Mouse (Mus musculus) bone marrow macrophage, adult 2 months (primary cell): ENCODE measurements at regions not wholly inside any gene's neighbourhood (a gene's known extent, or its start where the extent isn't known, plus 50 kb on each side); places are given as distances from the start of the nearest gene placed in this dataset.

Source experiments
- H3K27ac ChIP-seq: 2 replicates; pipeline ENCODE4 v1.5.1; 2012; ENCODE audit warnings: low read depth, low read length; ENCODE audit not compliant: insufficient read depth
- H3K4me1 ChIP-seq: 2 replicates; pipeline ENCODE4 v1.6.1; 2012; ENCODE audit warnings: low read length; ENCODE audit not compliant: control insufficient read depth, insufficient read depth
- H3K4me3 ChIP-seq: 2 replicates; pipeline ENCODE4 v1.5.1; 2012; ENCODE audit warnings: mild to moderate bottlenecking, low read length, moderate library complexity; ENCODE audit not compliant: insufficient read depth
- CTCF ChIP-seq: IDR thresholded peaks from 2 replicates; pipeline ENCODE4 v1.5.1; 2012; ENCODE audit warnings: low read depth, mild to moderate bottlenecking, low read length, moderate library complexity
- POLR2A ChIP-seq: IDR thresholded peaks from 2 replicates; pipeline ENCODE4 v1.6.1; 2012; ENCODE audit warnings: mild to moderate bottlenecking, low read depth, low read length, borderline replicate concordance

- Histone ChIP-seq H3K27ac (no peak overlapping the region), H3K4me1 (peaks cover 5% of the 10 kb centered on the region), H3K4me3 (no peak overlapping the region)
- TF ChIP-seq POLR2A (no peak), CTCF (no peak)
Measured at GRCm38 (mm10) chr2:51290659-51291260, 141.8 kb upstream of the Rnd3 start.

GRCm38 (mm10) chr2:51288678-51289077 is 139.8 kb upstream of the Rnd3 start:
- no peak overlapping the region for H3K27ac ChIP-seq
- no peak for TF ChIP-seq CTCF
- TF ChIP-seq POLR2A = no peak
- peaks cover 10% of the 10 kb centered on the region for H3K4me1 ChIP-seq
- no peak overlapping the region for H3K4me3 ChIP-seq

GRCm38 (mm10) chr2:51285632-51286031 is 136.7 kb upstream of the Rnd3 start:
- H3K4me3 ChIP-seq = no peak overlapping the region
- H3K27ac ChIP-seq = no peak overlapping the region
- TF ChIP-seq POLR2A (no peak), CTCF (no peak)
- peaks cover 10% of the 10 kb centered on the region for H3K4me1 ChIP-seq

GRCm38 (mm10) chr2:51284781-51285225 is 135.9 kb upstream of the Rnd3 start:
- H3K4me1 ChIP-seq = peaks cover 10% of the 10 kb centered on the region
- no peak overlapping the region for H3K4me3 ChIP-seq
- peak overlapping the region; percentile 33; the same call in 1 of the 2 replicates for H3K27ac ChIP-seq
- TF ChIP-seq CTCF = no peak
- TF ChIP-seq POLR2A = no peak

GRCm38 (mm10) chr2:51279396-51280045 is 130.6 kb upstream of the Rnd3 start:
- TF ChIP-seq POLR2A (no peak), CTCF (no peak)
- H3K27ac ChIP-seq = no peak overlapping the region
- no peaks in the 10 kb centered on the region for H3K4me1 ChIP-seq
- H3K4me3 ChIP-seq = no peak overlapping the region

- TF ChIP-seq CTCF (no peak), POLR2A (no peak)
- H3K4me1 ChIP-seq = no peaks in the 10 kb centered on the region
- no peak overlapping the region for H3K27ac ChIP-seq
- H3K4me3 ChIP-seq = no peak overlapping the region
Measured at GRCm38 (mm10) chr2:51278824-51279223, 129.9 kb upstream of the Rnd3 start.

GRCm38 (mm10) chr2:51278356-51278755 is 129.4 kb upstream of the Rnd3 start:
- Histone ChIP-seq H3K4me3 (no peak overlapping the region), H3K27ac (no peak overlapping the region), H3K4me1 (no peaks in the 10 kb centered on the region)
- no peak for TF ChIP-seq POLR2A
- no peak for TF ChIP-seq CTCF

GRCm38 (mm10) chr2:51276591-51276990 is 127.7 kb upstream of the Rnd3 start:
- no peak overlapping the region for H3K4me3 ChIP-seq
- H3K27ac ChIP-seq = no peak overlapping the region
- TF ChIP-seq POLR2A (no peak), CTCF (no peak)
- no peaks in the 10 kb centered on the region for H3K4me1 ChIP-seq

- H3K27ac ChIP-seq = no peak overlapping the region
- no peaks in the 10 kb centered on the region for H3K4me1 ChIP-seq
- TF ChIP-seq POLR2A (no peak), CTCF (no peak)
- H3K4me3 ChIP-seq = no peak overlapping the region
Measured at GRCm38 (mm10) chr2:51273300-51273699, 124.4 kb upstream of the Rnd3 start.

- no peak for TF ChIP-seq CTCF
- no peak for TF ChIP-seq POLR2A
- Histone ChIP-seq H3K4me3 (no peak overlapping the region), H3K27ac (no peak overlapping the region), H3K4me1 (no peaks in the 10 kb centered on the region)
Measured at GRCm38 (mm10) chr2:51268532-51268931, 119.6 kb upstream of the Rnd3 start.
